Mouse (Mus musculus) E14TG2a.4 (cell line): ENCODE measurements around the gene Npr3.

Source experiments
- H3K27me3 ChIP-seq: 2 replicates; pipeline ENCODE4 v1.6.1; 2014; ENCODE audit warnings: low read length, control low read depth; ENCODE audit not compliant: insufficient read depth
- H3K36me3 ChIP-seq: 2 replicates; pipeline ENCODE4 v1.6.1; 2014; ENCODE audit warnings: low read length, control low read depth; ENCODE audit not compliant: insufficient read depth
- H3K4me1 ChIP-seq: replicated peaks from 2 replicates; pipeline ENCODE4 v1.6.1; 2014; ENCODE audit warnings: low read depth, low read length, control low read depth
- H3K4me3 ChIP-seq: replicated peaks from 2 replicates; pipeline ENCODE4 v1.5.1; 2014; ENCODE audit warnings: mild to moderate bottlenecking, low read length
- H3K9me3 ChIP-seq: 2 replicates; pipeline ENCODE4 v1.6.1; 2014; ENCODE audit warnings: low read length, control low read depth
- CTCF ChIP-seq: conservative IDR thresholded peaks from 2 replicates; pipeline ENCODE4 v1.5.1; 2014; ENCODE audit warnings: low read length
- NANOG ChIP-seq: IDR thresholded peaks from 2 replicates; pipeline ENCODE4 v1.6.1; 2014; ENCODE audit warnings: borderline replicate concordance, low read length, mixed read lengths
- POU5F1 ChIP-seq: IDR thresholded peaks from 2 replicates; pipeline ENCODE4 v1.6.1; 2014; ENCODE audit warnings: low read length, borderline replicate concordance

Gene Npr3

GRCm38 (mm10) chr15:11897162-11897561 lies 9.9 kb downstream of the Npr3 start:
- TF ChIP-seq POU5F1: no peak
- no peak for TF ChIP-seq NANOG
- no peak for TF ChIP-seq CTCF
- no peaks in the 10 kb centered on the region; the same call in 1 of the 2 replicates for H3K4me1 ChIP-seq
- no peaks in the 10 kb centered on the region for H3K9me3 ChIP-seq
- no peak overlapping the region for H3K4me3 ChIP-seq
- H3K27me3 ChIP-seq: peaks cover 14% of the 10 kb centered on the region
- H3K36me3 ChIP-seq: no peaks in the 10 kb centered on the region

- Histone ChIP-seq H3K4me3 (no peak overlapping the region), H3K4me1 (no peaks in the 10 kb centered on the region; the same call in 1 of the 2 replicates), H3K9me3 (no peaks in the 10 kb centered on the region), H3K27me3 (peaks cover 18% of the 10 kb centered on the region), H3K36me3 (no peaks in the 10 kb centered on the region)
- TF ChIP-seq NANOG (no peak), CTCF (no peak), POU5F1 (no peak)
These were observed 13.1 kb downstream of the Npr3 start for GRCm38 (mm10) chr15:11893969-11894368.

GRCm38 (mm10) chr15:11891395-11891794 lies 15.7 kb downstream of the Npr3 start:
- H3K4me3 ChIP-seq: no peak overlapping the region
- H3K4me1 ChIP-seq: no peaks in the 10 kb centered on the region; the same call in 1 of the 2 replicates
- H3K9me3 ChIP-seq: no peaks in the 10 kb centered on the region
- H3K27me3 ChIP-seq: peaks cover 22% of the 10 kb centered on the region
- H3K36me3 ChIP-seq: no peaks in the 10 kb centered on the region
- TF ChIP-seq CTCF (peak; percentile 73), POU5F1 (no peak), NANOG (no peak)

- no peaks in the 10 kb centered on the region for H3K36me3 ChIP-seq
- 0 out of 2 replicates have a peak, but pooled peaks cover 6% of the 10 kb centered on the region for H3K9me3 ChIP-seq
- H3K27me3 ChIP-seq: peaks cover 2% of the 10 kb centered on the region; the same call in 1 of the 2 replicates
- peaks cover 15% of the 10 kb centered on the region for H3K4me1 ChIP-seq
- TF ChIP-seq POU5F1: no peak
- TF ChIP-seq CTCF: no peak
- TF ChIP-seq NANOG: no peak
- H3K4me3 ChIP-seq: no peak overlapping the region
These were observed 24.4 kb downstream of the Npr3 start for GRCm38 (mm10) chr15:11882508-11883205.

GRCm38 (mm10) chr15:11881822-11882221 lies 25.3 kb downstream of the Npr3 start:
- peaks cover 15% of the 10 kb centered on the region for H3K4me1 ChIP-seq
- no peaks in the 10 kb centered on the region for H3K36me3 ChIP-seq
- H3K9me3 ChIP-seq: 0 out of 2 replicates have a peak, but pooled peaks cover 6% of the 10 kb centered on the region
- H3K4me3 ChIP-seq: no peak overlapping the region
- no peak for TF ChIP-seq CTCF
- TF ChIP-seq POU5F1: no peak
- no peak for TF ChIP-seq NANOG
- no peaks in the 10 kb centered on the region for H3K27me3 ChIP-seq

GRCm38 (mm10) chr15:11878334-11878733 lies 28.8 kb downstream of the Npr3 start:
- H3K27me3 ChIP-seq: no peaks in the 10 kb centered on the region
- peaks cover 15% of the 10 kb centered on the region for H3K4me1 ChIP-seq
- TF ChIP-seq NANOG (no peak), CTCF (no peak), POU5F1 (no peak)
- no peak overlapping the region for H3K4me3 ChIP-seq
- no peaks in the 10 kb centered on the region for H3K36me3 ChIP-seq
- H3K9me3 ChIP-seq: peaks cover 9% of the 10 kb centered on the region; the same call in 1 of the 2 replicates

GRCm38 (mm10) chr15:11877273-11877672 lies 29.8 kb downstream of the Npr3 start:
- Histone ChIP-seq H3K27me3 (no peaks in the 10 kb centered on the region), H3K9me3 (peaks cover 9% of the 10 kb centered on the region; the same call in 1 of the 2 replicates), H3K4me3 (no peak overlapping the region), H3K4me1 (peaks cover 6% of the 10 kb centered on the region), H3K36me3 (no peaks in the 10 kb centered on the region)
- TF ChIP-seq POU5F1 (no peak), CTCF (no peak), NANOG (no peak)

GRCm38 (mm10) chr15:11866918-11867317 lies 40.2 kb downstream of the Npr3 start:
- no peak for TF ChIP-seq NANOG
- no peak for TF ChIP-seq CTCF
- no peak for TF ChIP-seq POU5F1
- H3K4me1 ChIP-seq: peaks cover 12% of the 10 kb centered on the region
- no peaks in the 10 kb centered on the region for H3K9me3 ChIP-seq
- no peaks in the 10 kb centered on the region for H3K36me3 ChIP-seq
- no peaks in the 10 kb centered on the region for H3K27me3 ChIP-seq
- no peak overlapping the region for H3K4me3 ChIP-seq

- Histone ChIP-seq H3K4me1 (peaks cover 34% of the 10 kb centered on the region), H3K36me3 (no peaks in the 10 kb centered on the region), H3K4me3 (no peak overlapping the region), H3K27me3 (no peaks in the 10 kb centered on the region), H3K9me3 (no peaks in the 10 kb centered on the region)
- no peak for TF ChIP-seq POU5F1
- TF ChIP-seq NANOG: no peak
- TF ChIP-seq CTCF: no peak
These were observed 43.6 kb downstream of the Npr3 start for GRCm38 (mm10) chr15:11863540-11863818.
